In the genomic region with DNA sequence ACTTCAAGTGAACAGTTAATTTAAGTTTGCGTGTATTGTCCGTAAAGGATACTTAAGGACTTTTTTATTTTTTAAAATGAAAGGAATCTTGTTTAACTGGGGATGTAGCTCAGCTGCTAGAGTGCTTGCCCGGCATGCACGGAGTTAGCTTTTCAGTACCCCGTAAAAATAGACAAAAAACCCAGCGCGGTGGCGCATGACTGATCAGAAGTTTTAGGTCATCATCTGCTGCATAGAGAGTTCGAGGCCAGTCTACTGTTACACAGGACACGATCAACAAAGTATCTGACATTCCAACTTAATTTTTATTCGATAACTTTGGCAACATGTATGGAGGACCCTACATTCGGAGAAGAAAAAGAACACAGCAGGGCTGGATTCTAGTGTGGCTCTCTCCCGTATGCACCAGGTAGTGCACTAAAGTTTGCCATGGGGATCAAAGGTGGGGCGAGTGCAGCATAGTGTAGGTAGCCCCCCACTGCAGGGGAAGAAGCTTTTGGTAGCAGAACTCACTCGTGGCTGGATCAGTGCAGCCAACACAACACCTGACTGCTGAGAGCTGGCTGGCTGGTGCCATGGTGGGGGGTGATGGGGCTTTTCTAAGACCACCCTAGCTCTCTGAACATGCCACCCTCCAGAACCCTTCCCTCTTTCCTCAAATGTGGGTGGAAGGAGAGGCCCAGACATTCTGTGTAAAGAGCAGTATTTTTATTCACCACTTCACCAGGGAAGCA, we compare ENCODE assay signal across 8 mouse cellular contexts. TPM values are rescaled to one million over a fixed set of nuclear protein-coding genes. Genes with fewer than 3 reads are reported as not detected.
DNase-seq lines count a peak whose midpoint lies in the region; ATAC-seq and TF ChIP-seq lines count a peak whose summit lies in the region.

No protein-coding gene starts in this region.

- peaks cover 24% of the 10 kb centered on the region for H3K36me3 ChIP-seq in embryonic facial prominence, embryonic 12.5 days
- peaks cover 10% of the 10 kb centered on the region for H3K36me3 ChIP-seq in hindbrain, embryonic 16.5 days (ENCODE audit: control insufficient read depth, insufficient read depth, low read length)
- peaks cover 8% of the 10 kb centered on the region for H3K36me3 ChIP-seq in midbrain, embryonic 11.5 days (ENCODE audit: control insufficient read depth, insufficient read depth, low read length)

- peaks cover 24% of the 10 kb centered on the region for H3K4me1 ChIP-seq in embryonic facial prominence, embryonic 12.5 days
- H3K4me1 ChIP-seq in hindbrain, embryonic 16.5 days (ENCODE audit: control insufficient read depth, insufficient read depth, low read depth, low read length): peaks cover 26% of the 10 kb centered on the region
- peaks cover 12% of the 10 kb centered on the region for H3K4me1 ChIP-seq in midbrain, embryonic 11.5 days (ENCODE audit: control insufficient read depth, insufficient read depth, low read length)

- H3K4me3 ChIP-seq in left cerebral cortex, adult 2 months: peak overlapping the region; percentile 55
- peak overlapping the region; percentile 76 for H3K4me3 ChIP-seq in embryonic facial prominence, embryonic 12.5 days
- H3K4me3 ChIP-seq in hindbrain, embryonic 16.5 days (ENCODE audit: low read length): peak overlapping the region; percentile 64
- H3K4me3 ChIP-seq in midbrain, embryonic 11.5 days (ENCODE audit: low read depth, low read length): peak overlapping the region; percentile 74

- peak overlapping the region; percentile 84 for H3K4me2 ChIP-seq in embryonic facial prominence, embryonic 12.5 days (replicated peaks)
- H3K4me2 ChIP-seq in hindbrain, embryonic 16.5 days (ENCODE audit: low read length): peak overlapping the region; percentile 83
- H3K4me2 ChIP-seq in midbrain, embryonic 11.5 days: peak overlapping the region; percentile 79

- peak overlapping the region; percentile 85 for H3K27ac ChIP-seq in left cerebral cortex, adult 2 months
- H3K27ac ChIP-seq in embryonic facial prominence, embryonic 12.5 days: peak overlapping the region; percentile 68
- H3K27ac ChIP-seq in hindbrain, embryonic 16.5 days (ENCODE audit: low read depth, low read length): peak overlapping the region; percentile 48; the same call in 1 of the 2 replicates
- H3K27ac ChIP-seq in midbrain, embryonic 11.5 days (ENCODE audit: low read depth, low read length): no peak overlapping the region

- H3K27me3 ChIP-seq in embryonic facial prominence, embryonic 12.5 days: no peaks in the 10 kb centered on the region
- no peaks in the 10 kb centered on the region for H3K27me3 ChIP-seq in hindbrain, embryonic 16.5 days (replicated peaks; ENCODE audit: control insufficient read depth, insufficient read depth, low read length)
- H3K27me3 ChIP-seq in midbrain, embryonic 11.5 days (ENCODE audit: control insufficient read depth, insufficient read depth, low read length): no peaks in the 10 kb centered on the region

- no peaks in the 10 kb centered on the region for H3K9me3 ChIP-seq in embryonic facial prominence, embryonic 12.5 days
- H3K9me3 ChIP-seq in hindbrain, embryonic 16.5 days (ENCODE audit: control insufficient read depth, low read length): no peaks in the 10 kb centered on the region
- H3K9me3 ChIP-seq in midbrain, embryonic 11.5 days (ENCODE audit: control insufficient read depth, low read length): no peaks in the 10 kb centered on the region

- DNase-seq in left cerebral cortex, adult 2 months (ENCODE audit: extremely low spot score in 1 of 2, low spot score in 2 of 2): no peak
- no peak for DNase-seq in left cerebral cortex, postnatal 14 days (ENCODE audit: low spot score in 2 of 2)
- DNase-seq in midbrain, embryonic 11.5 days (ENCODE audit: low spot score, missing footprints): peak; percentile 90
- no peak for DNase-seq in frontal cortex, postnatal 14 days (ENCODE audit: low spot score in 2 of 2)
- no peak for DNase-seq in testis, postnatal 14 days (ENCODE audit: low spot score)

- no peak for TF ChIP-seq CTCF in left cerebral cortex, adult 2 months (IDR thresholded peaks at IDR 0.05)

- 34% methylated on average over 15 of the region's 15 CpGs for WGBS in embryonic facial prominence, embryonic 12.5 days
- WGBS in hindbrain, embryonic 16.5 days: 32% methylated on average over 15 of the region's 15 CpGs
- 36% methylated on average over 15 of the region's 15 CpGs for WGBS in midbrain, embryonic 11.5 days

- peak overlapping the region; percentile 72 for H3K9ac ChIP-seq in embryonic facial prominence, embryonic 12.5 days
- H3K9ac ChIP-seq in hindbrain, embryonic 16.5 days (ENCODE audit: low read depth, low read length): peak overlapping the region; percentile 58; the same call in 1 of the 2 replicates
- peak overlapping the region; percentile 79 for H3K9ac ChIP-seq in midbrain, embryonic 11.5 days (ENCODE audit: low read length)

- ATAC-seq in embryonic facial prominence, embryonic 12.5 days (ENCODE audit: insufficient number of reproducible peaks, insufficient read depth, low FRiP score, low TSS enrichment): no peak
- ATAC-seq in hindbrain, embryonic 16.5 days: peak; percentile 28; the same call in 1 of the 2 replicates
- ATAC-seq in midbrain, embryonic 11.5 days (ENCODE audit: low FRiP score): peak; percentile 23; the same call in 1 of the 2 replicates
- no peak for ATAC-seq in frontal cortex, adult (ENCODE audit: low TSS enrichment)

- intact Hi-C loops in left cerebral cortex, adult 2 months (cut with DNase I): loop anchor here (2.0 to 5.0 kb wide), 2 partner anchors 41 to 121 kb away; partner anchors contain the start of gene Zscan2
- intact Hi-C loops in left cerebral cortex, postnatal 14 days (cut with DNase I): loop anchor here (5.0 kb wide), 1 partner anchor 46 kb away; the partner anchor contains the start of gene Sec11a

RNA-seq across cellular contexts. Expression of gene Wdr73, which starts 0.6 kb away (rescaled TPM):
- total RNA-seq in left cerebral cortex, adult 2 months (2021): 10 to 100 TPM; 23.3 to 25.6 TPM
- total RNA-seq in left cerebral cortex, postnatal 14 days (2021): 10 to 100 TPM; 26.8 to 28.3 TPM
- 32.8 and 34.6 TPM in 2 replicates for polyA plus RNA-seq in embryonic facial prominence, embryonic 12.5 days (2016; fragmentation: Nextera tagmentation; extraction: Ambion mirVana)
- polyA plus RNA-seq in hindbrain, embryonic 16.5 days (2015; fragmentation: Nextera tagmentation; extraction: Ambion mirVana): 33.8 and 35.8 TPM in 2 replicates
- polyA plus RNA-seq in midbrain, embryonic 11.5 days (2014; fragmentation: Nextera tagmentation; extraction: Ambion mirVana): 36.1 and 41.2 TPM in 2 replicates

RNA-seq across cellular contexts. Expression of gene Nmb, which starts 3.2 kb away (rescaled TPM):
- total RNA-seq in left cerebral cortex, adult 2 months (2021): 1 to 10 TPM; 4.5 to 6.7 TPM
- 1 to 10 TPM; 5.4 to 5.5 TPM for total RNA-seq in left cerebral cortex, postnatal 14 days (2021)
- polyA plus RNA-seq in embryonic facial prominence, embryonic 12.5 days (2016; fragmentation: Nextera tagmentation; extraction: Ambion mirVana): 6.1 and 6.2 TPM in 2 replicates
- 7.6 and 7.7 TPM in 2 replicates for polyA plus RNA-seq in hindbrain, embryonic 16.5 days (2015; fragmentation: Nextera tagmentation; extraction: Ambion mirVana)
- 6.9 and 7.9 TPM in 2 replicates for polyA plus RNA-seq in midbrain, embryonic 11.5 days (2014; fragmentation: Nextera tagmentation; extraction: Ambion mirVana)

RNA-seq across cellular contexts. Expression of gene Zscan2, which starts 41.0 kb away (rescaled TPM):
- total RNA-seq in left cerebral cortex, adult 2 months (2021): 10 to 100 TPM; 15.9 to 16.5 TPM
- 10 to 100 TPM; 10.3 to 10.8 TPM for total RNA-seq in left cerebral cortex, postnatal 14 days (2021)
- polyA plus RNA-seq in embryonic facial prominence, embryonic 12.5 days (2016; fragmentation: Nextera tagmentation; extraction: Ambion mirVana): 3.6 and 5.2 TPM in 2 replicates
- 3.3 and 3.4 TPM in 2 replicates for polyA plus RNA-seq in hindbrain, embryonic 16.5 days (2015; fragmentation: Nextera tagmentation; extraction: Ambion mirVana)
- polyA plus RNA-seq in midbrain, embryonic 11.5 days (2014; fragmentation: Nextera tagmentation; extraction: Ambion mirVana): 3.8 and 5.0 TPM in 2 replicates

RNA-seq across cellular contexts. Expression of gene Sec11a, which starts 45.9 kb away (rescaled TPM):
- 10 to 100 TPM; 49.0 to 51.3 TPM for total RNA-seq in left cerebral cortex, adult 2 months (2021)
- 10 to 100 TPM; 54.9 to 62.4 TPM for total RNA-seq in left cerebral cortex, postnatal 14 days (2021)
- 208 and 219 TPM in 2 replicates for polyA plus RNA-seq in embryonic facial prominence, embryonic 12.5 days (2016; fragmentation: Nextera tagmentation; extraction: Ambion mirVana)
- polyA plus RNA-seq in hindbrain, embryonic 16.5 days (2015; fragmentation: Nextera tagmentation; extraction: Ambion mirVana): 153 and 164 TPM in 2 replicates
- 204 TPM in 2 replicates for polyA plus RNA-seq in midbrain, embryonic 11.5 days (2014; fragmentation: Nextera tagmentation; extraction: Ambion mirVana)

Comparison
In these comparisons a context has a peak if more than half of its experiments do, and no peak if none do; other contexts are left out.
1. ATAC-seq: peak in hindbrain, embryonic 16.5 days (single experiment) and midbrain, embryonic 11.5 days (single experiment); none in embryonic facial prominence, embryonic 12.5 days (single experiment) and frontal cortex, adult (single experiment).
2. Peak in every context shown above with its lines, with median percentiles within 50 percentile points of each other: H3K4me3 ChIP-seq, H3K4me2 ChIP-seq and H3K9ac ChIP-seq.